Mouse (Mus musculus): ENCODE measurements around the gene Clip1. TPM values are rescaled to one million over a fixed set of nuclear protein-coding genes. Genes with fewer than 3 reads are reported as not detected.

Gene Clip1
- polyA plus RNA-seq, 1 experiment from 2014 or later, result 65.1 TPM

DNA sequence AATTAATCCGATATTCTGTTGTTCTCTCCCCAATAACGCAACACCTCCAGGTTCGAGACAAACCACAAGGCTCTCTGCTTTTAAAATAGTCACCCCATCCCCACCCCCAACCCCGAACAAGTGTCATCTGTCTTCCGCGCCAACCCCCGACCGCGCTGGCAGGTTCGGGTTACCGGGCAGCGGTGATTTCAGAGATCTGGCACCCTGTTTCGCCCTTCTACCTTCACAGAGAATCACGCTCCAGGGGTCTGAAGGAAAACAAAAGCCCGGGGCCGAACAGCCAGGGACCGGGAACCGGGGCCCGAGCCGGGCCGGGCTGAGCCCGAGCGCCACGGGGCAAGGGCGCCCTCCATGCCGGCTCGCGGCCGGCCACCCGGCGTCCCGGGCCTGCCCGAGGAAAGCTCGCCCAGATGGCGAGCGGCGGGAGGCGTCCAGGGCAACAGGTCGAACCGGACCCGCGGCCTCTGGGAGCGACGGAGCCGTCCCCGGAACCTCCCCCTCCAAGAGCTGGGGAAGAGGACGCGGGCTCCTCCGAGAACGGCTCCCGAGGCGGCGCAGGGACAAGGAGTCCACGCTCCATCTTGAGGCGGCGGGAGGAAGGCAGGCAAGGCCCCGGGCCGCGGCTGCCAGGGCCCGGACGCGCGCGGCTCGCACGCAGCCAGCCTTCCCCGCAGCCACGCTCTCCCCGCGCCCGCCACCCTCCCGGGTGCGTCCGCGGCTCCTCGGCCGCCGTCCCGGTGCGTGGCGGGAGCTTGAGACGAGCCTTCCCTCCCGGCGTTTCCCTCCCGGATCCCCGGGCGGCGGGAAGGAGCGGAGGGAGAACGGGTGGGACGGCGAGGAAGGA is 819 bp downstream of the Clip1 start:
- peaks cover 48% of the 10 kb centered on the region for H3K79me2 ChIP-seq (ENCODE audit: inconsistent target)
- no peaks in the 10 kb centered on the region for H3K36me3 ChIP-seq (ENCODE audit: inconsistent target)
- H3K27ac ChIP-seq, result peak overlapping the region; percentile 44
- 1% methylated on average over 81 of the region's 92 CpGs for WGBS (ENCODE audit: missing documents)
- peak overlapping the region; percentile 57 for H3K4me3 ChIP-seq (ENCODE audit: inconsistent target)

DNA sequence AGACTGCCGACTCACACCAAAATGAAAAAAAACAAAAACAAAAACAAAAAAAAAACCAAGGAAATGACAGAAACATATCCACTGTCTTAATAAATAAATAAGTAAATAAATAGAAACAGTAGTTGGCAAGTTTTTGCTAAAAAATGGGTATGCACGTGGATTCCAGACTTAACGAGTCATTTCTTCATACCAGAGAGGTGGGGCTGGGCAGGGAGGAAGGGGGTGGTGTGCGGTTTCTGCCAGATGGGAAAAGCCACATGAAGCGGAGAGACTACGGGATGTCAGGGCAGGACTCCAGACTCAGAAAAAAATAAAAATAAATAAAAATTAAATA is 1.4 kb downstream of the Clip1 start:
- no peaks in the 10 kb centered on the region for H3K36me3 ChIP-seq (ENCODE audit: inconsistent target)
- H3K27ac ChIP-seq, result peak overlapping the region; percentile 44
- H3K79me2 ChIP-seq (ENCODE audit: inconsistent target), result peaks cover 54% of the 10 kb centered on the region
- WGBS (ENCODE audit: missing documents), result 4% methylated on average over 6 of the region's 6 CpGs
- H3K4me3 ChIP-seq (ENCODE audit: inconsistent target), result peak overlapping the region; percentile 57

DNA sequence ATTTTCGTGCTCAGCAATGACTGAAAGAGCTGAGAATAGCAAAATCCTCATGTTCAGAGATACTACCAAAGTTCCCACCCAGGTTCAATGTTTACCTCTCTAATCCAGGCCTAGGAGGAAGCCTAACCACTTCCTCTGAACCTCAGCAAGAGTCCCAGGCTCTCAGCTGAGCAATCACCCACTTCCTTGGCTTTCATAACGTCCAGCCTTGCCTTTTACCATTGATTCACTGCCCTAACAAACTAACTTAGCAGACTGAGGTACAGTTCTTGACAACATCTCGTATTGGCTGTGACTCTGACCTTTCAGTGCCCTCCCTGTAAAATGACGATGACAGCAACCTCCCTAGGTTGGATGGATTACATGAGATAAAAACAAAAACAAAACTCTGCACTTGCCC is 2.0 kb downstream of the Clip1 start:
- H3K4me3 ChIP-seq (ENCODE audit: inconsistent target), result no peak overlapping the region; the same call in 1 of the 2 replicates
- peak overlapping the region; percentile 44 for H3K27ac ChIP-seq
- no peaks in the 10 kb centered on the region for H3K36me3 ChIP-seq (ENCODE audit: inconsistent target)
- peaks cover 61% of the 10 kb centered on the region for H3K79me2 ChIP-seq (ENCODE audit: inconsistent target)
- whole genome bisulfite sequencing (ENCODE audit: missing documents), result 10% methylated on average over 4 of the region's 4 CpGs

DNA sequence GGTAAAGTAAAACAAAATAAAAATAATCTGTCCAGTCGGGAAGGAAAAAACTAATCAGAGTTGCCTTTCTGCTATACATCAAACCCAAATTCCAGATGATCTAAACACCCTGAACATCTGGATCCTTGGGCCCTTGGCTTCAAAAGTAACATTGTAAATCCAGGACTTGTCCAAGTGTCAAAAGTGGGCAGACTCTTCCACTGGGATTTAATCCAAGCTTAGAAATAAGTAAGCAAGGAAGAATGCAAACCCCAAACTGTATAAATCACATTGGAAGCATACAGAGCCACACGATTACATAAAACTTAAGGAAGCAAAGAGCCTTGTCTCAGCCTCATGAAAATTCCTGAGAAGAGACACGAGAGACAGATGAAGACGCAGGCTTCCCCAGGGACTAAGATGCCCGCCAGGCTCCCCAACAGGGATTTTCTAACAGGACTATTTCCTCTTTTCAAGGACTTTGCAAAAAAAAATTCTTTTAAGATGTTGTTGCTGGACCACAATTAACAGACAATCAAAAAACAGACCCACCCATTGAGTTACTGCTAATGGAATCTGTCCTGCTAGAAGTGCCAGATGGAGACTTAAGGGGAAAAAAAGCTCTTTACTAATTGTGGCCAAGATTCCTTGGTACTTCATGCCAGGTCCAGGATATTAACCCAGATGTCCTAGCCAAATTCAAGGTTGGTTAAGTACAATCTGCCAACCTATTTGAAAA is 4.7 kb downstream of the Clip1 start:
- 82% methylated on average over 5 of the region's 5 CpGs for WGBS (ENCODE audit: missing documents)
- H3K79me2 ChIP-seq (ENCODE audit: inconsistent target), result peaks cover 87% of the 10 kb centered on the region
- no peak overlapping the region for H3K27ac ChIP-seq
- H3K4me3 ChIP-seq (ENCODE audit: inconsistent target), result no peak overlapping the region
- H3K36me3 ChIP-seq (ENCODE audit: inconsistent target), result no peaks in the 10 kb centered on the region

DNA sequence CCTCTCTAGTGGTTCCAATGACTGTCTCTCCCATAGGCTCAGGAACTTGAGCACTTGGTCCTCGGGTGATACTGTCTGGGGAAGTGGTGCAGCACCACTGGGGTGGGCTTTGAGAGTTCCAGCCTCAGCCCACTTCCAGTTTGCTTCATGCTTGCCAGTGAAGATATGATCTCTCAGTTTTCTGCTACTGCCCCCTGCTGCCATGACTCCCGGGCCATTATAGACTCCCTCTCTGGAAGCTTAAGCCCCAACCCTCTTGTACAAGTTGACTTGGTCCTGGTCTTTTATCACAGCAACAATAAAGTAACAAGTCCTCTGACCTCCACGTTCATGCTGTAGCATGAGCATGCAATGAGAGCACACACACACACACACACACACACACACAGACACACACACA is 5.3 kb downstream of the Clip1 start:
- Histone ChIP-seq H3K4me3 (ENCODE audit: inconsistent target) (no peak overlapping the region), H3K36me3 (ENCODE audit: inconsistent target) (no peaks in the 10 kb centered on the region), H3K79me2 (ENCODE audit: inconsistent target) (peaks cover 93% of the 10 kb centered on the region), H3K27ac (no peak overlapping the region)
- WGBS (ENCODE audit: missing documents), result 43% methylated on average over 2 of the region's 3 CpGs

DNA sequence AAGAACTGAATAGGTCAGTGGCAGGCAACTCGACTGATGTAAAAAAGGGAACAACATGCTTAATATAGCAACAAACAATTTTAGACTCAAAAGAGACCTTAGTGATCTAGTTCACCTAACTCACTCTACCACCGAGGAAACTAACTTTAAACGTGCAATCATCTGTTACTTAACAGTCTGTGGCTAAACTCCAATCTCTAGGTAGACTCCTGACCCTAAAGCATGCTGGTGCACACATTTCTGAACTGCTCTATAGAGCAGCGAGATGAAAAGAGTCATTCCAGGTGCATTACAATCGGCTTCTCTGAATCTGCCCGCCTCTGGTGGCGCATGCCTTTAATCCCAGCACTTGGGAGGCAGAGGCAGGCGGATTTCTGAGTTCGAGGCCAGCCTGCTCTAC is 8.7 kb downstream of the Clip1 start:
- WGBS (ENCODE audit: missing documents), result 48% methylated on average over 6 of the region's 9 CpGs
- no peak overlapping the region for H3K27ac ChIP-seq

DNA sequence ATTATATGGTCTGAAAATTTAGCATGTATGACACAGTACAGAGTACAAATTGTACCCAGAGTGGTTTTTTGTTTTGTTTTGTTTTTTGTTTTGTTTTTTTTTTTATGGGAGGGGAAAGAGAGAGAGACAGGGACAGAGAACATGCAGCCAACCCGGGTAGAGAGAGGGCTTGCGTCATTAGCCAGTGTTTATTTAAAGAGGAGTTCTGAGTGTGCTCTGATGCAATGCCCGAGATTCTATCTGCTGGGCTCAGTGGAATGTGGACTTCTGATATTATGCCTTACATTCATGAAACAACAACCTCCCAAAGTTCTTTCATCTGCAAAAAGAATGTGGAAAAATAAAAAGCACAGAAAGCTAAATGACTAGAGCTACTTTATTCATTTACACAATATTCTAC is 9.2 kb downstream of the Clip1 start:
- Histone ChIP-seq H3K27ac (no peak overlapping the region), H3K36me3 (ENCODE audit: inconsistent target) (no peaks in the 10 kb centered on the region), H3K4me3 (ENCODE audit: inconsistent target) (no peak overlapping the region), H3K79me2 (ENCODE audit: inconsistent target) (peaks cover 100% of the 10 kb centered on the region)
- WGBS (ENCODE audit: missing documents), result 13% methylated on average over 3 of the region's 3 CpGs

More for the DNA sequence above, 8.7 kb downstream of the Clip1 start:
- Histone ChIP-seq H3K4me3 (ENCODE audit: inconsistent target) (no peak overlapping the region), H3K36me3 (ENCODE audit: inconsistent target) (no peaks in the 10 kb centered on the region), H3K79me2 (ENCODE audit: inconsistent target) (peaks cover 100% of the 10 kb centered on the region)

DNA sequence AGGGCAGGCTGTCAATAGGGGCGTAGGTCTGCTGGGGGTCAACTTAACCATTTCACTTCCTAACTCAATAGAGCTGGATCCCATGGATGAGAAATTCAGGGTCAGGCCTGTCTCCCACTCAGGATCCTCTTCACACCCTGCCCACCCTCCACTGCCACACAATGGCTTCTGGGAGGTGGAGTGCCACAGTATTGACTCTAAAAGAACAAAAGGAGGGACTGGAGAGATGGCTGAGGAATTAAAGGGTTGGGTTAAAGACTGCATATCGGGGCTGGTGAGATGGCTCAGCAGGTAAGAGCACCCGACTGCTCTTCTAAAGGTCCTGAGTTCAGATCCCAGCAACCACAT is 13.0 kb downstream of the Clip1 start:
- Histone ChIP-seq H3K79me2 (ENCODE audit: inconsistent target) (peaks cover 100% of the 10 kb centered on the region), H3K27ac (peak overlapping the region; percentile 43), H3K4me3 (ENCODE audit: inconsistent target) (no peak overlapping the region), H3K36me3 (ENCODE audit: inconsistent target) (no peaks in the 10 kb centered on the region)
- WGBS (ENCODE audit: missing documents), result 74% methylated on average over 3 of the region's 3 CpGs

DNA sequence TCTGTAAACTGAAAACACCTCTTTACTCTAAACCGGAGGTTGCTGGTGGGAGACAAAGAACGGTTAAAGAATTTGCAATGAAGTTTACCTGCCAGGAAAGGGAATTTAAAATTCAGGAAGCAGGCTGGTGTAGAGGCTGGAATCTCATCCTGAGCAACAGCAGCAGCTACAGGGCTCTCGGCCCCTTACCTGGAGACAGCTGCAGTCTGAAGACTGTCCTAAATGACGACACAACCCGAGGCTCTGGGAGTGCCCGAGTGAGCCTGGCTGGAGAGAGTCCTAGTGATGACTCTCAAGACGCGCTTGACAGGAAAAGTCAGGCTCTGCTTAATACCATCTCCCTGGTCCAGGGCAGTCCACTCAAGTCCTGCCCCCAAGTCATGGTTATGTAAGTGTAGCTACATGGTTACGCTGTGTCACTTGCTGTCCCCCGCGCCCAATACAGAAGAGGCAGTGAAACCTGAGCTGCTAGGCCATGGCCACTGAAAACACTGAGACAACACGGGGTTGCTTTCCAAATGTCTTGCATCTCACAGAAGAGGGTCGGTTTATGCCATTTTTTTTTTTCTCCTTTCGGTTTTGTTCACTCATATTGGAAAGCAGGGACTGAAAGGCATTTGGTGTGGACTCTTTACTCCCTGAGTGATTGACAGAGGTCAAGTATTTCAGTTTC is 13.5 kb downstream of the Clip1 start:
- Histone ChIP-seq H3K36me3 (ENCODE audit: inconsistent target) (no peaks in the 10 kb centered on the region), H3K79me2 (ENCODE audit: inconsistent target) (peaks cover 100% of the 10 kb centered on the region), H3K27ac (peak overlapping the region; percentile 43), H3K4me3 (ENCODE audit: inconsistent target) (peak overlapping the region; percentile 31)
- WGBS (ENCODE audit: missing documents), result 6% methylated on average over 14 of the region's 14 CpGs

DNA sequence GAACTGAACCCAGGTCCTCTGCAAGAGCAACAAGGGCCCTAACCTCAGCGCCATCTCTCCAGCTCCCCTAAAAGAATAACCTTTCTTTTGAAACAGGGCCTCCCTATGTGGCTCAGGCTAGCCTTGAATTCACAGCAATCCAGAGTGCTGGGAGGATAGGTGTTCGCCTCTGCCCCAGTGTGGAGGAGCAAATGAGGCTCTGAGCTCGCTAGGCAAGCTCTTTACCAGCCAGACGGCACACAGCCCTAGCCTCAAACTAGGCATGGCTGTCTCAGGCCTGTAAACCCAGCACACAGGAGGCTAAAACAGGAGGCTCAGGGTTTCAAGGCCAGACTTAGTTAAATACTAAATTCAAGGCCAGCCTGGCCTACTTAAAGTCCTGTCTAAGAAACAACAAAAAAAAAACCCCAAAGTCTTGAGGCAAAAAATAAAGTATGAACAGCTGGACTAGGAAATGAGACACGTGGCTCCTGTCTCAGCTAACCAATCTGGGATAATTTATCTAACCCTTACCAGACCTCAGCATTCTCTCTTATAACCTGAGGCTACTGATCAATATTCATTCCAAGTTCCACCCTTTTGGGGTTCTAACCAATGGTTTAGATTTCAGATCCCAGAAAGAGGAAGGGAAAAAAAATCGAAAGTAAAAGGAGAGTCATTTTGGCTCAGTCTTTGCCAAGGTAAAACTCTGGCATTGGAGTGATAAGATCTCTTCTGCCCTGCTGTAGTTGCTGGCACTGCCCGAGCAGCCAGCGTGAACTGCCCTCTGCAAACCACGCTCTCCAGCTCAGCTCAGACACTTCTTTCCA is 14.2 kb downstream of the Clip1 start:
- Histone ChIP-seq H3K27ac (peak overlapping the region; percentile 43), H3K4me3 (ENCODE audit: inconsistent target) (peak overlapping the region; percentile 31), H3K79me2 (ENCODE audit: inconsistent target) (peaks cover 100% of the 10 kb centered on the region), H3K36me3 (ENCODE audit: inconsistent target) (no peaks in the 10 kb centered on the region)
- WGBS (ENCODE audit: missing documents), result 33% methylated on average over 7 of the region's 9 CpGs

DNA sequence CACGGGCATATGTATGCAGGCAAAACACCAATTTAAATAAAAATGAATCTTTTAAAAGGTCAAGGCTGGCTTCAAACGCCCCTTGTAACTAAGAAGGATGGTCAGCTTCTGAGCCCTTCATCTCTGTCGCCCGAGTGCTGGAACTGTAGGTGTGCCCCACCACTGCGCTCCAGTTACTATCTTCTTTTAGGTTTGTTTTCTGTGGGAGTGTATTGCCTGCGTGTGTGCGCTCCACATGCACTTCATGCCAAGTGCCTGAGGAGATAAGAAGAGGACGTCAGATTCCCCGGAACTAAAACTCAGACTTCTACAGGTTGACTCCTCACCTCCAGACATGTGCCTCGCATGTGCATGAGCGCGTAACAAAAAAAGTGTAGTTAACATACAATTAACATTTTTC is 16.5 kb downstream of the Clip1 start:
- no peaks in the 10 kb centered on the region for H3K36me3 ChIP-seq (ENCODE audit: inconsistent target)
- H3K27ac ChIP-seq, result no peak overlapping the region
- H3K79me2 ChIP-seq (ENCODE audit: inconsistent target), result peaks cover 100% of the 10 kb centered on the region
- H3K4me3 ChIP-seq (ENCODE audit: inconsistent target), result no peak overlapping the region
- 97% methylated on average over 12 of the region's 12 CpGs for WGBS (ENCODE audit: missing documents)

DNA sequence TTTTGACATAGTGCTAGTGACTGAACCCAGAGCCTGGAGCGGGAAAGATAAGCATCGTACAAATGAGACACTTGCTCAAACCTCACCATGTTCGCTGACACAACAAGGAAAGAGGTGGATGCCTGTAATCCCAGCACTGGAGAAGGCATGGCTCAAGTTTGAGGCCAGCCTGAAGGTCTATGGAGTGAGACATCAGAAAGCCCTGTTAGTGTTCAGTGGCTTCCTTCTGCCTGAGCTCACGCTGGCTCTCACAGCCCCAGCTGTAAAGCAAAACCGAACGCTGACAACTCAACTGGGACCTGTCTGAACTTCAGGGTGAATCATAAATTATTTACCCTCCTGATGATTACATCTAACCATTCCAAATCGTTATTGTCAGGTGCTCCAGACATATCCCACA is 18.5 kb downstream of the Clip1 start:
- H3K79me2 ChIP-seq (ENCODE audit: inconsistent target), result peaks cover 97% of the 10 kb centered on the region
- WGBS (ENCODE audit: missing documents), result 73% methylated on average over 7 of the region's 7 CpGs
- H3K36me3 ChIP-seq (ENCODE audit: inconsistent target), result no peaks in the 10 kb centered on the region
- H3K4me3 ChIP-seq (ENCODE audit: inconsistent target), result no peak overlapping the region
- no peak overlapping the region for H3K27ac ChIP-seq

DNA sequence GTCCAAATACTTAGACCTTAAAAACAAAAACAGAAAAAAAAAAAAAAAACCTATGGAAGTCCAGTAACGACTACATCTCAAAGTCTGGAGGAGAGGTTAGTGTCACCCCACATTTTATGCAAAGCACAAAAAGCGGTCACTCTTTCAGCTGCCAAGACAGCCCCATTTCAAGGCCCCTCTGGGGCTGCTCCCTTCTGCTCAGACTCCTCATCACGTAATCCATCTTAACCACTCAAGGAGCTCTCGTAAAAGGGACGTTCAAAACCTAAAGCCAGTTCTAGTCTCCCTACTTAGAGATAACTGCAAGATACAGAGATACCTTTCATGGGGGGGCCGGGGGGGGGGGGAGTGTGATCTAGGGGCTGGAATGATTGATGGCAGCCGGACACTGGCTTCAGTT is 20.1 kb downstream of the Clip1 start:
- no peak overlapping the region for H3K27ac ChIP-seq
- H3K4me3 ChIP-seq (ENCODE audit: inconsistent target), result no peak overlapping the region
- WGBS (ENCODE audit: missing documents), result 76% methylated on average over 7 of the region's 7 CpGs
- no peaks in the 10 kb centered on the region for H3K36me3 ChIP-seq (ENCODE audit: inconsistent target)
- peaks cover 97% of the 10 kb centered on the region for H3K79me2 ChIP-seq (ENCODE audit: inconsistent target)

DNA sequence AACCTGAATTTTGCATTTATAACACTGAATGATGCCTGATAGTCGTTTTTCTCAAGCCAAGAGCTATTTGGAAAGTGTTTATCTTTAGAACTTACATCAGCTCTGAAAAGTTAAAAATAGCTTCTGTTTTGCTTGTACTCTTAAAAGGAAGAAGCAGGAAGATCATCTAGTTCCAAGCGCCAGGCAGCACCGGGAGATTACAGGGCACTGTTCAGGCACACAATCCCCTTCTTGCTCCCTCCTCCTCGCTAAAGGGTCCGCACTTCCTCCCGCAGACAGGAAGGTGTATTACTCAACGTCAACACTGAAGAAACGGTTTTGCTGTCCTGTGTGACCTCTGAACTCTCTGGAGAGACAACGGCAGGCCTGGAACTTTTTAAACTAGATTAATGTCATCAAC is 22.4 kb downstream of the Clip1 start:
- Histone ChIP-seq H3K27ac (peak overlapping the region; percentile 72), H3K4me3 (ENCODE audit: inconsistent target) (no peak overlapping the region), H3K79me2 (ENCODE audit: inconsistent target) (peaks cover 97% of the 10 kb centered on the region), H3K36me3 (ENCODE audit: inconsistent target) (no peaks in the 10 kb centered on the region)
- WGBS (ENCODE audit: missing documents), result 1% methylated on average over 9 of the region's 9 CpGs

All from macrophage (primary cell).